Mouse (Mus musculus): Measurements from ENCODE around the gene Aspm.

- TF ChIP-seq CTCF (IDR thresholded peaks at IDR 0.05; ENCODE audit: low read depth, low read length) (no peak), TAL1 (conservative IDR thresholded peaks at IDR 0.05; ENCODE audit: low read depth, low read length) (no peak), POLR2AphosphoS5 (IDR thresholded peaks at IDR 0.05; ENCODE audit: insufficient replicate concordance, low read depth, low read length) (no peak), GATA1 (IDR thresholded peaks at IDR 0.05; ENCODE audit: borderline replicate concordance, low read length) (no peak)
These were observed 30.6 kb upstream of the Aspm start for GRCm38 (mm10) chr1:139423931-139424330.

Data from G1E (cell line).